Mouse (Mus musculus): ENCODE measurements at regions not wholly inside any gene's neighbourhood (a gene's known extent, or its start where the extent isn't known, plus 50 kb on each side); places are given as distances from the start of the nearest gene placed in this dataset.

- H3K9me3 ChIP-seq (replicated peaks; ENCODE audit: control insufficient read depth, low read length): no peaks in the 10 kb centered on the region
- no peaks in the 10 kb centered on the region for H3K27me3 ChIP-seq (ENCODE audit: control insufficient read depth, insufficient read depth, low read length)
- H3K4me1 ChIP-seq (ENCODE audit: control insufficient read depth, insufficient read depth, low read length): no peaks in the 10 kb centered on the region
- no peak overlapping the region for H3K27ac ChIP-seq (ENCODE audit: low read length)
- H3K9ac ChIP-seq (ENCODE audit: low read length): no peak overlapping the region
- H3K36me3 ChIP-seq (ENCODE audit: control insufficient read depth, insufficient read depth): no peaks in the 10 kb centered on the region
- H3K4me2 ChIP-seq (ENCODE audit: low read depth, low read length): no peak overlapping the region
- H3K4me3 ChIP-seq (ENCODE audit: low read length): no peak overlapping the region
- 84% methylated on average over 4 of the region's 4 CpGs for WGBS
- ATAC-seq (replicated peaks; ENCODE audit: extremely low read depth, insufficient read depth, low FRiP score): no peak
These were observed 180.5 kb upstream of the Prdm1 start for GRCm38 (mm10) chr10:44708830-44709229.

DNA sequence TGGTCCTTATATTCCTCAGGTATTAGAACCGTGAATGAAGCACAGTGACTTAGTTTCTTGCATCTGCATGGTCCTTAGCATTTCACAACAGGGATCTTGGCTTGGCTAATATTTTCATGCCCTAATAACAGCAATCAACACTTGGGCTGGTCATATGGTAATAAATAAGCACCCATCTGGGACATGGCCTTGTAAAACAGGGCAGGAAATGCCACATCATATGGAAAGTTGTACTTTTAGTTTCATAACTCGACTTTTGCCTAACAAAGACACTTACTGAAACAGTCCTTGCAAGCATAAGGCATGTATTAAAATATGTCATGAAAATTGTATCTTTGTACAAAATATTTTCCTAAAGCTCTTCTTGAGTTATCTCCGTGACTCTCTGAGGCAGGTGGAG is 175.8 kb upstream of the Prdm1 start:
- Histone ChIP-seq H3K4me2 (ENCODE audit: low read depth, low read length) (no peak overlapping the region), H3K4me1 (ENCODE audit: control insufficient read depth, insufficient read depth, low read length) (no peaks in the 10 kb centered on the region), H3K36me3 (ENCODE audit: control insufficient read depth, insufficient read depth) (no peaks in the 10 kb centered on the region), H3K27ac (ENCODE audit: low read length) (no peak overlapping the region), H3K9me3 (replicated peaks; ENCODE audit: control insufficient read depth, low read length) (no peaks in the 10 kb centered on the region), H3K9ac (ENCODE audit: low read length) (no peak overlapping the region), H3K27me3 (ENCODE audit: control insufficient read depth, insufficient read depth, low read length) (no peaks in the 10 kb centered on the region), H3K4me3 (ENCODE audit: low read length) (no peak overlapping the region)
- ATAC-seq (replicated peaks; ENCODE audit: extremely low read depth, insufficient read depth, low FRiP score): no peak
- WGBS: 75% methylated on average over 3 of the region's 3 CpGs

GRCm38 (mm10) chr10:44702108-44702507 is 173.8 kb upstream of the Prdm1 start:
- Histone ChIP-seq H3K36me3 (ENCODE audit: control insufficient read depth, insufficient read depth) (no peaks in the 10 kb centered on the region), H3K4me3 (ENCODE audit: low read length) (no peak overlapping the region), H3K4me1 (ENCODE audit: control insufficient read depth, insufficient read depth, low read length) (no peaks in the 10 kb centered on the region), H3K9ac (ENCODE audit: low read length) (no peak overlapping the region), H3K27ac (ENCODE audit: low read length) (no peak overlapping the region), H3K27me3 (ENCODE audit: control insufficient read depth, insufficient read depth, low read length) (no peaks in the 10 kb centered on the region), H3K4me2 (ENCODE audit: low read depth, low read length) (no peak overlapping the region), H3K9me3 (replicated peaks; ENCODE audit: control insufficient read depth, low read length) (no peaks in the 10 kb centered on the region)
- no peak for ATAC-seq (replicated peaks; ENCODE audit: extremely low read depth, insufficient read depth, low FRiP score)
- 73% methylated on average over 5 of the region's 5 CpGs for WGBS

DNA sequence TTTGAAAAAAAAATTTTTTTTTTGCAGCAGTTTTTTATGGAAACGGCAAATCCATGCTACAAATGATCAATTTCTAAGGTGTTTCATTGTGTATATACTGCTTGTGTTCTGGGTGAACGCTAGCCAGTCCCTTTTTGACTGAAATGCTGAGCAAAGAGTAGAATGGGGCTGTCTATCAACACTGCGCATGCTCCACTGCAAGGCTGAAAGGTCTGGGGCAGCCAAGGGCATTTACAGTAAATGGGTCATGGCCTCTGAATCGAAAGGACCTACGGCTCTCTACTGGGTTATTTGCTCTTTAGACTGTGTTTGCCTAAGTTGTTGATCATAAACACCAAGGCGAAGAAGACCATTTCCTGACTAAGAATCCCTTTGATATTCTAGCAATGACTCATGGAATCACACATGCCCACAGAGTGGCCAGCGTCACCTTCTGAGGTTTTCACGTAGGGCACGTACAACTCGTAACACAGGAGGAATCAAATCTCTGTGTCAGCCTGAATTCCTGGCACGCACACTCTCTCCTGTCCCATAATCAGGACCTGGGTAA is 171.8 kb upstream of the Prdm1 start:
- H3K36me3 ChIP-seq (ENCODE audit: control insufficient read depth, insufficient read depth): no peaks in the 10 kb centered on the region
- H3K27ac ChIP-seq (ENCODE audit: low read length): no peak overlapping the region
- H3K4me2 ChIP-seq (ENCODE audit: low read depth, low read length): no peak overlapping the region
- ATAC-seq (replicated peaks; ENCODE audit: extremely low read depth, insufficient read depth, low FRiP score): no peak
- H3K4me3 ChIP-seq (ENCODE audit: low read length): no peak overlapping the region
- no peaks in the 10 kb centered on the region for H3K27me3 ChIP-seq (ENCODE audit: control insufficient read depth, insufficient read depth, low read length)
- no peaks in the 10 kb centered on the region for H3K9me3 ChIP-seq (replicated peaks; ENCODE audit: control insufficient read depth, low read length)
- H3K9ac ChIP-seq (ENCODE audit: low read length): no peak overlapping the region
- H3K4me1 ChIP-seq (ENCODE audit: control insufficient read depth, insufficient read depth, low read length): no peaks in the 10 kb centered on the region
- WGBS: 81% methylated on average over 11 of the region's 11 CpGs

DNA sequence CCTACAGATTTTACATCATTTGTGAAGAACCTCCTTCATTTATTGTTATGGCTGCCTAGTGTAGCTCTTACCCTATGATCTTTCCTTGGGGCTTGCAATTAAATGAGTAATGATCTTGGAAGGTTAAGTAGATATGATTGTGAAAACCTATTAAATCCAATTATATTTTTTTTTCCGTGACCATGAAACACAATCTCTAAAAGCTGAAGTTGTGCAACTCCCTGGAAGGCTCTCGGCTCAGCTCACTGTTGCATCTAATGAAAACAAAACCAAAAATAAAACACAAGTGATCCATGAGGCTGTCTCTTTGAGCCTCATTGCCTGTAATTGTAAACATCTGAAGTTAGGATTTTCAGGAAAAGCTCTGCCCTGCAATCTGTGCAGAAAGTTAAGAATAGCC is 169.7 kb upstream of the Prdm1 start:
- H3K9me3 ChIP-seq (replicated peaks; ENCODE audit: control insufficient read depth, low read length): no peaks in the 10 kb centered on the region
- H3K4me3 ChIP-seq (ENCODE audit: low read length): no peak overlapping the region
- ATAC-seq (replicated peaks; ENCODE audit: extremely low read depth, insufficient read depth, low FRiP score): no peak
- 73% methylated on average over 2 of the region's 2 CpGs for WGBS
- H3K4me1 ChIP-seq (ENCODE audit: control insufficient read depth, insufficient read depth, low read length): no peaks in the 10 kb centered on the region
- H3K27me3 ChIP-seq (ENCODE audit: control insufficient read depth, insufficient read depth, low read length): no peaks in the 10 kb centered on the region
- H3K27ac ChIP-seq (ENCODE audit: low read length): no peak overlapping the region
- no peak overlapping the region for H3K9ac ChIP-seq (ENCODE audit: low read length)
- H3K36me3 ChIP-seq (ENCODE audit: control insufficient read depth, insufficient read depth): no peaks in the 10 kb centered on the region
- no peak overlapping the region for H3K4me2 ChIP-seq (ENCODE audit: low read depth, low read length)

GRCm38 (mm10) chr10:44696973-44697372 is 168.7 kb upstream of the Prdm1 start:
- no peak overlapping the region for H3K4me3 ChIP-seq (ENCODE audit: low read length)
- H3K9me3 ChIP-seq (replicated peaks; ENCODE audit: control insufficient read depth, low read length): no peaks in the 10 kb centered on the region
- no peak overlapping the region for H3K4me2 ChIP-seq (ENCODE audit: low read depth, low read length)
- no peak overlapping the region for H3K27ac ChIP-seq (ENCODE audit: low read length)
- WGBS: 54% methylated on average over 2 of the region's 2 CpGs
- H3K27me3 ChIP-seq (ENCODE audit: control insufficient read depth, insufficient read depth, low read length): no peaks in the 10 kb centered on the region
- ATAC-seq (replicated peaks; ENCODE audit: extremely low read depth, insufficient read depth, low FRiP score): no peak
- H3K4me1 ChIP-seq (ENCODE audit: control insufficient read depth, insufficient read depth, low read length): no peaks in the 10 kb centered on the region
- H3K36me3 ChIP-seq (ENCODE audit: control insufficient read depth, insufficient read depth): no peaks in the 10 kb centered on the region
- no peak overlapping the region for H3K9ac ChIP-seq (ENCODE audit: low read length)

GRCm38 (mm10) chr10:44691590-44692327 is 163.5 kb upstream of the Prdm1 start:
- Histone ChIP-seq H3K27me3 (ENCODE audit: control insufficient read depth, insufficient read depth, low read length) (no peaks in the 10 kb centered on the region), H3K4me2 (ENCODE audit: low read depth, low read length) (no peak overlapping the region), H3K4me3 (ENCODE audit: low read length) (no peak overlapping the region), H3K4me1 (ENCODE audit: control insufficient read depth, insufficient read depth, low read length) (no peaks in the 10 kb centered on the region), H3K9ac (ENCODE audit: low read length) (no peak overlapping the region), H3K27ac (ENCODE audit: low read length) (no peak overlapping the region), H3K9me3 (replicated peaks; ENCODE audit: control insufficient read depth, low read length) (no peaks in the 10 kb centered on the region), H3K36me3 (ENCODE audit: control insufficient read depth, insufficient read depth) (no peaks in the 10 kb centered on the region)
- WGBS: 62% methylated on average over 15 of the region's 15 CpGs
- ATAC-seq (replicated peaks; ENCODE audit: extremely low read depth, insufficient read depth, low FRiP score): no peak

DNA sequence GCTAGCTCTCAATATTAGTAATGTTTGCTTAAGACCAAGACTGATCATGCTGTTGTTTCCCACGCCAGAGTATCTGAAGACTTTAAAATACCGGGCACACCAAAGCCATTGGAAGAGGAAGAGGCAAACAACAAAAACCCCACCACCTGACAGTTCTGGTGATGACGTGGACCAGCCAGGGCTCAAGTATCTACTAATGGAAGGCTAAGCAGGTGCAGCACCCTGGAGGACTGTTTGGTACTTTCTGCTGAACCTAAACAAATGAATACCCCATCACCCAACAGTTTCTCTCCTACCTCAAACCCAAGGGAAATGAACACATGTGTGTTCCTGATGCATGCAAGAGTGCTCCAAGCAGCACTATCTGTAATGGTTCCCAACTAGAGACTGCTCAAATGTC is 160.3 kb upstream of the Prdm1 start:
- H3K27ac ChIP-seq (ENCODE audit: low read length): no peak overlapping the region
- H3K4me2 ChIP-seq (ENCODE audit: low read depth, low read length): no peak overlapping the region
- no peaks in the 10 kb centered on the region for H3K4me1 ChIP-seq (ENCODE audit: control insufficient read depth, insufficient read depth, low read length)
- no peaks in the 10 kb centered on the region for H3K27me3 ChIP-seq (ENCODE audit: control insufficient read depth, insufficient read depth, low read length)
- 71% methylated on average over 3 of the region's 3 CpGs for WGBS
- H3K4me3 ChIP-seq (ENCODE audit: low read length): no peak overlapping the region
- H3K9me3 ChIP-seq (replicated peaks; ENCODE audit: control insufficient read depth, low read length): no peaks in the 10 kb centered on the region
- H3K9ac ChIP-seq (ENCODE audit: low read length): no peak overlapping the region
- H3K36me3 ChIP-seq (ENCODE audit: control insufficient read depth, insufficient read depth): no peaks in the 10 kb centered on the region
- ATAC-seq (replicated peaks; ENCODE audit: extremely low read depth, insufficient read depth, low FRiP score): no peak

DNA sequence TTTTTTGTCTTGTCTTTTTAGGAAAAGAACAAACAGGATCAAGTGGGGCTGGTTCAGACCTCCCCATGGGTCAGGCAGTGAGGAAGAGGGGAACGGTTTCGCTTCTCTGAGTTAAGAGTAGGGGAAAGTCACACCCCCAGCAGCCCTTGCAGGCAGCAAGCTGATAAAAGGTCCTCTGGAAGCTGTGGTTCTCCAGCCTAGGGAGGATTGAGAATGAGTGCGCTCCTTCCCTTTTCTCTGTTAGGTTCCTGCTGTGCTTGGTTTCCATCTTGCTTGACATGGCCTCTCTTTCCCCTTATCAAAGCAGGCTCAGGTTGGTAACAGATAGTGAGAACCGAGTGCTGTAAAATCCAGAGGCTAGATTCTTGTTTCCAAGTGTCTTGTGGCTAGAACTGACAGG is 157.8 kb upstream of the Prdm1 start:
- Histone ChIP-seq H3K4me2 (ENCODE audit: low read depth, low read length) (no peak overlapping the region), H3K27ac (ENCODE audit: low read length) (no peak overlapping the region), H3K27me3 (ENCODE audit: control insufficient read depth, insufficient read depth, low read length) (no peaks in the 10 kb centered on the region), H3K36me3 (ENCODE audit: control insufficient read depth, insufficient read depth) (no peaks in the 10 kb centered on the region), H3K4me3 (ENCODE audit: low read length) (no peak overlapping the region), H3K9ac (ENCODE audit: low read length) (no peak overlapping the region), H3K4me1 (ENCODE audit: control insufficient read depth, insufficient read depth, low read length) (no peaks in the 10 kb centered on the region), H3K9me3 (replicated peaks; ENCODE audit: control insufficient read depth, low read length) (no peaks in the 10 kb centered on the region)
- 42% methylated on average over 4 of the region's 4 CpGs for WGBS
- no peak for ATAC-seq (replicated peaks; ENCODE audit: extremely low read depth, insufficient read depth, low FRiP score)
